Mouse (Mus musculus): ENCODE data around the gene Vmac.

The Vmac gene

GRCm38 (mm10) chr17:56716655-56717362 lies 1.0 kb downstream of the Vmac start:
- no peak for TF ChIP-seq GATA4 (IDR thresholded peaks at IDR 0.05; ENCODE audit: insufficient replicate concordance, low read length)

GRCm38 (mm10) chr17:56715914-56716654 lies 1.7 kb downstream of the Vmac start:
- TF ChIP-seq GATA4 (IDR thresholded peaks at IDR 0.05; ENCODE audit: insufficient replicate concordance, low read length) = no peak

- no peak for TF ChIP-seq GATA4 (IDR thresholded peaks at IDR 0.05; ENCODE audit: insufficient replicate concordance, low read length)
Observed at GRCm38 (mm10) chr17:56715360-56715759, 2.5 kb downstream of the Vmac start.

- no peak for TF ChIP-seq GATA4 (IDR thresholded peaks at IDR 0.05; ENCODE audit: insufficient replicate concordance, low read length)
Observed at GRCm38 (mm10) chr17:56709708-56710107, 8.1 kb downstream of the Vmac start.

- TF ChIP-seq GATA4 (IDR thresholded peaks at IDR 0.05; ENCODE audit: insufficient replicate concordance, low read length) = no peak
Observed at GRCm38 (mm10) chr17:56708692-56709091, 9.1 kb downstream of the Vmac start.

GRCm38 (mm10) chr17:56706515-56706914 lies 11.3 kb downstream of the Vmac start:
- no peak for TF ChIP-seq GATA4 (IDR thresholded peaks at IDR 0.05; ENCODE audit: insufficient replicate concordance, low read length)

GRCm38 (mm10) chr17:56703038-56703437 lies 14.8 kb downstream of the Vmac start:
- no peak for TF ChIP-seq GATA4 (IDR thresholded peaks at IDR 0.05; ENCODE audit: insufficient replicate concordance, low read length)

- TF ChIP-seq GATA4 (IDR thresholded peaks at IDR 0.05; ENCODE audit: insufficient replicate concordance, low read length) = no peak
Observed at GRCm38 (mm10) chr17:56700451-56700850, 17.4 kb downstream of the Vmac start.

GRCm38 (mm10) chr17:56693851-56694310 lies 23.9 kb downstream of the Vmac start:
- no peak for TF ChIP-seq GATA4 (IDR thresholded peaks at IDR 0.05; ENCODE audit: insufficient replicate concordance, low read length)

- no peak for TF ChIP-seq GATA4 (IDR thresholded peaks at IDR 0.05; ENCODE audit: insufficient replicate concordance, low read length)
Observed at GRCm38 (mm10) chr17:56693395-56693794, 24.4 kb downstream of the Vmac start.

- no peak for TF ChIP-seq GATA4 (IDR thresholded peaks at IDR 0.05; ENCODE audit: insufficient replicate concordance, low read length)
Observed at GRCm38 (mm10) chr17:56688689-56689088, 29.1 kb downstream of the Vmac start.

GRCm38 (mm10) chr17:56688045-56688444 lies 29.8 kb downstream of the Vmac start:
- no peak for TF ChIP-seq GATA4 (IDR thresholded peaks at IDR 0.05; ENCODE audit: insufficient replicate concordance, low read length)

- TF ChIP-seq GATA4 (IDR thresholded peaks at IDR 0.05; ENCODE audit: insufficient replicate concordance, low read length) = no peak
Observed at GRCm38 (mm10) chr17:56686801-56687200, 31.0 kb downstream of the Vmac start.

- TF ChIP-seq GATA4 (IDR thresholded peaks at IDR 0.05; ENCODE audit: insufficient replicate concordance, low read length) = no peak
Observed at GRCm38 (mm10) chr17:56684649-56685048, 33.2 kb downstream of the Vmac start.

- no peak for TF ChIP-seq GATA4 (IDR thresholded peaks at IDR 0.05; ENCODE audit: insufficient replicate concordance, low read length)
Observed at GRCm38 (mm10) chr17:56683546-56684140, 34.2 kb downstream of the Vmac start.

- no peak for TF ChIP-seq GATA4 (IDR thresholded peaks at IDR 0.05; ENCODE audit: insufficient replicate concordance, low read length)
Observed at GRCm38 (mm10) chr17:56682880-56683279, 34.9 kb downstream of the Vmac start.
